Mouse (Mus musculus) olfactory bulb, adult 2 months (tissue): ENCODE results near the gene Wscd2.

Experiments used
- CTCF ChIP-seq: fragments of 200-500 bp; IDR thresholded peaks from 2 replicates; pipeline ENCODE4 v1.5.1; 2012; ENCODE audit warnings: low read depth, mild to moderate bottlenecking, low read length, moderate library complexity; ENCODE audit not compliant: insufficient read depth
- POLR2A ChIP-seq: fragments of 200-500 bp; IDR thresholded peaks from 2 replicates; pipeline ENCODE4 v1.6.1; 2012; ENCODE audit warnings: mild to moderate bottlenecking, low read depth, low read length, moderate library complexity; ENCODE audit not compliant: insufficient read depth

DNA sequence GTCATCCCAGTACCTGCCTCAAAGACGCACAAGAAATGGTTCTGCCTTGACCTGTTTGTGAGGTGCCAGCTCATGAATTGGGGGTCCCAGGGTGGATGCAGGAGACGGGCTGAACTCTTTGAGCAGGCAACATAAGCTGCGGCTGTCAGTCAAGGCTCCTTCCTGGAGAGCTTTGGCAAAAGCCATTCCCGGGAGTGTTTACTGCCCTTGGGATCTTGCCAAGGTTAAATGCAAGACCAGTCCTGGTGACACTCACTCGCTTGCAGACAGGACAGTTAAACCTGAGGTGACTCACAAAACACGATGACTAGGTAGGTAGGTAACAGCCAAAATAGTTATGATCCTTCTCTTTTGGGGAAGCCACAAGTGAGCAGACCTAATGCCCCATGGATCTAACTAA is 30.9 kb downstream of the Wscd2 start:
- TF ChIP-seq CTCF = no peak
- TF ChIP-seq POLR2A = no peak
